Mouse (Mus musculus) frontal cortex, postnatal 14 days (tissue): ENCODE measurements around the gene Smg6.
"Not testable (repeated sequence)": the region's sequence is repeated elsewhere in the genome, so short reads cannot be mapped to it uniquely, and the experiment has no call there.

Experiments used
- DNase-seq, 2 experiments: peaks; one replicate each; pipeline ENCODE4 v3.0.0; 2022; ENCODE audit warnings: low spot score in 2 of 2

The Smg6 gene

DNA sequence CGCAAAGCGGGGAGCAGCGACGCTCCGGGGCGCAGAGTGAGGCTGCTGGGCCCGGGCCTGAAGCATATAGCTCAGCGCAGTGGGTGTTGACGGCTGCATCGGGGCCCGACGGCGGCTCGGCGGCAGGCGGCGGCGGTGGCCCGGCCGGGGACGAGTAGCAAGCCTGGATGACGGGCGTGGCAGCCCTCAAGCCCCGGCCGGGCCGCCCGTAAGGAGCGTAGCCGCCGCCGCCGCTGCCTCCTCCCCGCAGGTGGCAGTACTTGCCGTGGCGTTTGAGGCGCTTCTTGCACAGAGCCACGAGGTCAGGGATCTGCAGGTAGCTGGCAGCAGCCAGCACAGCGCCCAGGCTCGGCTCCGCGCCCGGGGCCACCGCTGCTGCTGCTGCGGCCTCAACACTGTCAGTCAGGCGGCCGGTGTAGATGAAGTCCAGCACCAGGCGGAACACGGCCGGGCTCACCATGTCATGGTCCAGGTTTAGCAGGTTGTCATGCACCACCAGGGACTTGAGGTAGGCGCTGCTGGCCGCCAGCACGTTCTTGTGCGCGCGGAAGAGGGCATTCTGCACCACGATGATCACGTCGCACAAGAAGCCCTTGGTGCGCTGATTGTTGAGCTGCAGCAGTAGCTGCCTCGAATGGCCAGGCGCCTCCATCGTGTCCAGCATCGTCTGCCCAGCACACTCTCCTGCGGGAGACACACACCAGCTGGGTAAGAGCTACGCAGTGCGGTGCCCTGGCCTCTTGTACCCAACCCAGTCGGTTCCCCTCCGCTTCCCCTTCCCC, 241.4 kb downstream of the Smg6 start:
- no peak for DNase-seq

DNA sequence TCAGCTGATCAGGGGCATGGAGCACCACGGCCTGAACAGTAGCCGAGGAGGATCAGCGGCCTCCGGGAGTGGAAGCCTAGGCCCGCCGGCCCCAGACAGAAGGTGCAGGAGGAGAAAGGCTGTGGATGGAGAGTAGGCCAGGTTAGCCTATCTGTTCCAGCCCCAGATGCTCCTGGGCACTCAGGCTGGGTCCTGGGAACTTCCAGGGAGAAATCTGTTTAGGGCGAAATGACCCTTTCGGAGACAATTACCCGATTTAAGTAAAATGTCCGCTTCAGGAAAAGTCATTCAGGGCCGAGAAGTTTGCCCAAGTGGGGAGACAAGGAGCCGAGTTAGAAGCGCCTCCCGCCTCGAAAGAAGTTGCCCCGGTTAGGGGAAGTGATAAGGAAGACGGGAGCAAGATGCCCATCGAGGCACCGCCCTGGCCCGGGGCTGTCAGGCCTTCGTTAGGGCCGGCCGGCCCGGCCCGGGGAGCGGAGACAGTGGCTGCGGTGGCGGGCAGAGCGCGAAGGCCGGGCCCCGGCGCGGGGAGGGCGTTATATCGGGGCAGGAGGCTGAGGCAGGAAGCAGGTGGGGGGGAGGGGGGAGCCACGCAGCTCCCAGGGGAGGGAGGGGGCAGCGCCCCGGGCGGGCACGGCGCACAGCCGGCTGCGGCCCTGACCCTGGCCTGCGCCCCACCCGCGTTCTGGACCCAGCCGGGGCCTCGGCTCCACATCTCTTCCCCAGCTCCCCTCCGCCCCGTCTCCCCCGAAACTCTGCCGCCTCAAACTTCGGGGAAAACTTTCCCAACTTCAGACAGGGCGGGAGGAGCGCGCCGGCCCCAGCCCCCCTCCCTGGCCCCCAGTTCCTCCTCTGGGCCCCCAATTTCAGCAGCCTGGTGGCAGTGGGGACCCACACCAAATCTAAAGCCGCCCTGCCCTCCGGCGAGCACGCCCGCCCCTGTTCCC, 242.3 kb downstream of the Smg6 start:
- no peak for DNase-seq

GRCm38 (mm10) chr11:75168590-75169361, 243.2 kb downstream of the Smg6 start:
- DNase-seq, result peak in 1 of 2 experiments; percentile 74

- no peak for DNase-seq
Observed at GRCm38 (mm10) chr11:75169405-75170080, 243.9 kb downstream of the Smg6 start, which contains the start of gene Hic1. Hic1 (minus strand) TSS chr11:75169519.

GRCm38 (mm10) chr11:75170136-75170751, 244.6 kb downstream of the Smg6 start:
- peak; percentile 86 to 87 for DNase-seq

DNA sequence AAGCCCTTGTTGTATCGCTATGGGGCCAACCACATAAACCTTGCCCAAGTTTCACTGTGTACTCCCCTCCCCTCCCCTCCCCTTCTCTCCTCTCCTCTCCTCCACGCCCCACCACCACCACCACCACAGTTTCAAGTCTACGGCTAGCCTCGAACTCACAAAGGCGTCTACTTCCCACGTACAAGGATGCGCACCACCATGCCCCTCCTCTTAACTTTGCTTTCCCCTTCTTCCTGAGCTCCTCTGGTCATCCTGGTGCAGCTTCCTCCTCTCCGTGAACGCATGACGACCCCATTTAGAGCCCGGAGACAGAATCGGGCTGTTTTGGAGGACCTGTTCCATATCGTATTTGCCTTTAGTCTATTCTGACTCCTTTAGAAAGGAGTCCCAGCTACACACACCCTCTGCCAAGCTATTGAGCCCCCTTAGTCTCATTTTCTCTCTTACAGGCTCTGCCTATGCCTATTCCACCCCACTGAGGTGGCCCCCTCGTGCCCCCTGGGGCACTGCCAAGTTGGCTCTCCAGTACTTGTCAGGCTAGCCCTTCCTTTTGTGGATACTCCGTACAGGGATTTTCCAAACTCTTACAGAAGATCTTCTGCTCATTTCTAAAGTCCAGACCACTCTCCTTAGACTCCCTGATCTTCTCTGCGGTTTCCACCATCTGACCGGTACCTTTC, 245.7 kb downstream of the Smg6 start:
- DNase-seq, result peak in 1 of 2 experiments; percentile 28

DNA sequence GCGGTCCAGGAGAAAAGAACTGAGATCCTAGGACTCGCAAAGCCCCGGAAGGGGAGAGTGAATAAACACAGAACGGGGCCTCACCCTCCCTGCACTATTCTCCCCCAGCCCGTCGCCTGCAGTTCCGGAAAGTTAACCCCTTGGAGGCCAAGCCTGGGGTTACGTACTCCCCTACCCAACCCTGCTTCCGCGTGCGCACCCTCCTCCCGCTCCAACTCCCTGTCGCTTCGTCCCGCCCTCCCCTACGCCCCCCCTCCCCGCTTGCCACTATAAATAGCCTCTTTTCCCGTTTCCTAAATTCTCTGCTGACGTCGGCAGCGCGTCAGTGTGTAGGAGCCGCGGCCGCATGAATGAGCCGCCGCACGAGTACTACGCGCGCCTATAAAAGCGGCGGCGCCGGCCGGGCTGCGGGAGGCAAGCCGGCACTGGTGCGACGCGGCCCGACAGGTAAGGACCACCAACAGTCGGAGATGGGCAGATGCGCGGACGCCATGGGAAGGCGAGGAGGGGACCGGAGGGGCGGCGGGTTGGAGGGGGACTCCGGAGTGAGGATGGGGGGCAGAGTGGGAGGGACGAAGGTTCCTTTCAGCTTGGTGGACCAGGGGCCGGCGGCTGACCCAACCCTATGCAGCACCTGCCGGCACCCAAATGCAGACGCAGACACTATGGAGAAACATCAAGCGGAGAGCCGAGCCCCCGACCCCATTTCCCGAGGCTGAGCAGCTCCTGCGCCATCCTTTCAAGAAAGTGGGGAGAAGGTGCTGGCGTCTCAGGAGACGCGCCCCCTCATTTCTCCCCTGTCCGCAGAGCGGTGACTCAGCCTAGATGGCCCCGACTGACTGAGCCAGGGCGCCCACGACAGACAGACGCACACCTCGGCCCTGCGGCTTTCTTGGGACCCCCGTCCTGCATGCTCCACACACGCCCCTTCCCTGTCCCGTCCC, 246.8 kb downstream of the Smg6 start:
- peak in 1 of 2 experiments; percentile 55 for DNase-seq

GRCm38 (mm10) chr11:75173095-75173798, 247.6 kb downstream of the Smg6 start:
- DNase-seq, result peak; percentile 94

DNA sequence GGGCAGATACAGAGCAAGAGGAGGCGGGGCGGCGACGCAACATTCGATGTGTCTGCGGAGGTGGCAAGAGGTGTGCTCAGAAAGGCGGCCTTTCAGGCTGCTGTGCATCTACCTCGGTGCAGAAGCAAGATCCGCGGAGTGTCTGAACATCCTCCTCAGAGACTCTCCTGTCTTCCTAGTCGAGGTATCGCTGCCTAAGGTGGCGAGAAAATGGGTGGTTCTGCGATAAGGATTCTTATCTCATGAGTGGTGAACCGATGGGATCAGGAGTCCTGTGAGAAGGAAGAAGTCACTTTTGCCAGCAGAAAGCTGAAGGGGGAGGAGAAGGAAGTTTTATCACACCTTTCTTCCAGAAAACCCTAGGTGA, 248.2 kb downstream of the Smg6 start:
- no peak for DNase-seq

DNA sequence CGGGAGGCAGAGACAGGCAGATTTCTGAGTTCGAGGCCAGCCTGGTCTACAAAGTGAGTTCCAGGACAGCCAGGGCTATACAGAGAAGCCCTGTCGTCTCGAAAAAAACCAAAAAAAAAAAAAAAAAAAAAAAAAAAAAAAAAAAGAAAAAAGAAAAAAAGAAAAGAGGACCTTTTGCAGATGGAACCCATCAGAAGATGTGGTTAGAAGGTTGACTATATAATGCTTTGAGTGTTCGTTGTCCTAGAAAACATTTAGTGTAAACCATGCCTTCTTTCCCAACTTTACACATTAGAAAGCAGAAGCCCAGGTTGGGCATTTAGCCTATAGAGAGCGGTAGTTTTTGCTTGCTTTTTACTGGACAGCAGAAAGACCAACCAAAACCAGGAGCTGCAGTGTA, 249.0 kb downstream of the Smg6 start:
- not testable (repeated sequence) for DNase-seq

DNA sequence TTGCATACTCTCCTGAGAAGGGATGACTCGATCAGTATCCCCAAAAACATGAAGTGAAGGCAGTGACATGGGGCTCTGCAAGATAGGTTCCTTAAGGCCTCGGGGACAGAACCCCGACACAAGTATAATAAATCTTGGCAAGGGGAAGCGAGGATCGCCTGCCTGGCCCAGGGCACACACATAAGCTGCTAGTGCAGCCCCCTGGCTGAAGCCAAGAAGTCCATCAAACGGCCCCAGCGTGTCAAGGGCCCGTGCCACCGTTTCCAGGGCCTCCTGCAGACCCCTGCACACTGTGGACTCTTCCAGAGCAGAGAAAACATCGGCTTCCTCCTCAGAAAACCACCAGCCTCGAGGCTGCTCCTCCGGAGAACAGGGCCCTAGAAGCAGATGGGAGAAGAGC, 252.4 kb downstream of the Smg6 start:
- no peak for DNase-seq

GRCm38 (mm10) chr11:75178672-75179208, 253.1 kb downstream of the Smg6 start, which contains the start of gene Ovca2:
Ovca2 (minus strand) TSS chr11:75178835.
- peak; percentile 85 to 87 for DNase-seq

GRCm38 (mm10) chr11:75183917-75184570, 258.4 kb downstream of the Smg6 start:
- no peak for DNase-seq

DNA sequence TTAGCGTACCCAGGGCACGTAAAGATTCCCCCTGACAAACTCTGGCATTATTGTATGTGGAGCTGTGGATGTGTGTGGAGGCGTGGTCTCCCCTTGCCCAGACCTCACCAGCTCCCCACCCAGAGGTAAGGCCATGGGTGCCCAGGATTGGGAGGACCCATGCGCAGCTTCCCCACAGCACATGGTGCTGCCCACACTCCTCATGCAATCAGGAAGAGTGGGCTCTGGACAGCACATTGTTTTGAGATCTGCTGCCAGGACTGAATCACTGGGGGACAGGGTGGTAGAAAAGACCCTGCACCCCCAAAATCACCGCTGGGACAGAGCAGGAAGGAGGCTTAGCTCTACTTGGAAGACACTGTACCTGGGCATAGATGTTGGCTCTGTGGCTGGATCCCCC, 258.9 kb downstream of the Smg6 start:
- no peak for DNase-seq

DNA sequence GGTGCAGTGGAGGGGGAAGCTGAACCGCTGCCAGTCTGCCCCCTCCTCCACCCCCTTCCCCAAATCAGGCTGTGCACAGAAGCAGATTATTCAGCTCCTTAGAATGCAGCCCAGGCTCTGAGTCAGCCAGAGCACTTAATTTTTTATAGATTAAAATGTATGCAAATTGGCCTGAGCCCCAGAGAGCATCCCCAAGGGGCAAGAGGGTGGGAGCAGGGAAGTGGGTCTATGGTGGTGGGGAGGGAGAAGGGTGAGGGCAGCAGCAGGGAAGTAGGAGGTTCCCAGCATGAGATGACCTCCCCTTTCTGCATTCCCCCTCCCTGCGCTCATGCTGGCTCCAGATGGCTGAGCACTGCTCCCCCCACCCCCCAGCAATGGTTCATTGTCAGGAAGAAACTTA, 259.4 kb downstream of the Smg6 start:
- no peak for DNase-seq

DNA sequence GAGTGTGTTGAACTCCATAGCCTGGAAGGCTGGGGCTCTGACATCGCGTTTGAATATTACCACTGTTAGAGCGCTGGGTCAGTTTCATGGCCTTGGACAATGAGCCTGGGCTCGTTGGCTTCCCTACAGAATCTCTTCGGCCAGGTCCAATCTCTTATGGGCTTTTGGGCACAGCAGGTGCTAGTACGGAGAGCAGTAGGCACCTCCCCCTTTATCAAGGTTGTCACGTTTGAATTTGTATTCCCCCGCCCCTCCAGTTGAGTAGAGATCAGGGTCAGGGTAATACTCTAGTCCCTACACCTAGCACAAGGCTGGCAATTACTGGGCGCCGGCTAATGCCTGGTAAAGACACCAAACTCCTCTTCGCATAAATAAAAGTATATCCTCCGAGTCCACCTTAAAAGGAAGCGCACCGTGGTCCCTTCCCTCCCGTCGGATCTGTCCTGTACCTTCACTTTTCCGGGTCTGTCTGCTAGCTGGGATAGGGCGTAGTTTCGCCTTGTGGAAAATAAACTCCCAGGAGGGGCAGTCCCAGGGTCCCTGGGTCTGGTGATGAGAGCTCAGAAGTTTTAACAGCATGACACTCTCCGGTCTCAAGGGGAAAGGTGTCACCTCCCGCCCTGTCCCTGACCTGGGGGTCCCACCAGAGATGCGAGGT, 264.2 kb downstream of the Smg6 start:
- no peak for DNase-seq

DNA sequence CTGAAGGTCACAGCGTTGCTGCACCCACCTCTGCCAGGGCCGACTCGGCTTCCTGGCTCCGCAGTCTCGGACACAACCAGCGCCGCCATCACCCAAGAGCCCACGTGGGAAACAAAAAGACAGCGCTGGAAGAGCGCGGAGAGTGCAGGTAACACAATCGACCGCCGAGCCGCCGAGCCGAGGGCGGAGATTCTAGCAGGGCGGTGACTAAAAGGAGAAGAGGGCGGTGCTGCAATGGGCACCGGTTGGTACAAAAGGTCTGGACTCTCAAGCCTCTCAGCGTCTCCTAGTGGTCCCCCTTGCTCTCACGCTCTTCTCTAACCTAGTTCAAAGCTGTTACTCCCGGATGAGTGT, 264.7 kb downstream of the Smg6 start:
- DNase-seq, result peak in 1 of 2 experiments; percentile 73
